Mouse (Mus musculus): ENCODE measurements around the gene Creg1. TPM values are rescaled to one million over a fixed set of nuclear protein-coding genes. Genes with fewer than 3 reads are reported as not detected.

Gene Creg1
- total RNA-seq, 2 experiments from 2014 or later = 27.1 to 28.5 TPM

DNA sequence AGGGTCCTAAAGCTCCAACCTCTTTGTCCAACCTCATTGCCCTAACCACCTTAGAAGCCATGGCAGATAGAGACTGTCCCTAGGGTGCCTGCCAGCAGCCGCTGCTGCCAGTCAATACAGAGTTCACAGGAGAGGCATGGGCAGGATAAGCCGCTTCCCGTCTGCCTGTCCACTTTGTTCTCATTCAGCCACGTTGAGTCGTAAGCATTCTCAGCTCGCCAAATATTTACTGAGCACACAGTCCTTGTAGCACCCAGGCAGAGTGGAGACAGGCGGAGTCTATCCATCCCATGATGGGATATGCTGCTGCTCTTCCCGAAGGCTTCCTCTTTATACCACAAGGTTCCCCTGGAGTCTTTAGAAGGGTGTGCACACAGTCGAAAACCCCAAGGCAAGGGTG, 53.7 kb downstream of the Creg1 start:
- intact Hi-C loops (cut with DNase I) = no loop called here
- DNase-seq (ENCODE audit: low spot score in 2 of 2) = no peak

DNA sequence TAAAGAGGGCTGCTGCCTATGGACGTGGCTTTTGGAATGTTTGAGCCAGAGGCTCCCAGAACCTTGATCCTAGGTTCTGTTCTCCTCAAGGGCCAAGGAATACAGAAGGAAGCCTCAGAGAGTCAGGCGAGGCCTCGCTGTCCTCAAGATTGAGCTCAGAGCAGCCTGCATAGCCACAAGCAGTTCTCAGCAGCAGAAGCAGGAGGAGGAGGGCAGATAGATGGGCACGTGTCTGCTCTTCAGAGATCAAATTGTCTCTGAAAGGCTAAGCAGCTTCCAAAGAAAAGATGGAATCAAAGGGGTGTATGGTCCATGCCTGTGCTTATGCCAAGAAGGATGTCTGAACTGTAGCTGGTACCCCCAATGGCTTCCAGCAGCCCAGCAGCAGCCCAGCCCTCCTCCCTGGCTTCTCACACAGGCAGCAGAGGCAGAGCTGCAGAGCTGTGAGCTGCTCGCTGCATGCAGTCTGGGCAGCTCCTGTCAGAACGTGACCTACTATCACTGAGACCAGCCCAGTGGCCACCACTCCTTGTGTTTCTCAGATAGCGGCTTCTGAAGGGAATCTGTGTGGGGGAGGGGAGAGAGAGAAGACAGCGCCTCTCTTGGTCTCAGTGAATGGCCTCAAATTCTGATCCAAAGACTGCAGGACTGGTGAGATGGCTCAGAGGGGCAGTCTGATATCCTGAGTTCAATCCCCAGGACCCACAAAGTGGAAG, 54.8 kb downstream of the Creg1 start:
- intact Hi-C loops (cut with DNase I) = no loop called here
- no peak for DNase-seq (ENCODE audit: low spot score in 2 of 2)

- DNase-seq (ENCODE audit: low spot score in 2 of 2) = no peak
- intact Hi-C loops (cut with DNase I) = no loop called here
Observed at GRCm38 (mm10) chr1:165819147-165819546, 55.6 kb downstream of the Creg1 start.

DNA sequence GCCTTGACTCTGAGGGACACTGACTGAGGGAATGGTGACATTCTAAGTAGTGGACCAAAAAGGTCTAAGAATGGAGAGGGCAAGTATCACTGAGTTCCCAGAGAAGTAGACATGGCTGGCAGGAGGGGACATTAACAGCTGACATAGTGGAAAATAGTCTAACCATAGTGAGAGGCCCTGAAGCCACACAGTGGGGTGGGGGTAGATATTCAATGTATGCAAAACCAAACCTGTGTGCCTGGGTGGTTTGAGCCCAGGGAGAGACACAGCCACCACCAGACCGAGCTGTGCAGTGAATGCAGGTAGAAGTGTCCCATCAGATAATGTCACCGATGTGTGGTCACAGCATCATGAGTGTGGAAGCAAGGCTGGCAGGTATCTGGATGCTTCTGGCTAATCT, 58.5 kb downstream of the Creg1 start:
- no peak for DNase-seq (ENCODE audit: low spot score in 2 of 2)
- intact Hi-C loops (cut with DNase I) = no loop called here

Other genes with a start within 250 kb of the Creg1 start
- gene Mpzl1, start 129.2 kb upstream of the Creg1 start, total RNA-seq (2021) = 10 to 100 TPM; 34.2 to 36.6 TPM
- gene Rcsd1, start 54.0 kb upstream of the Creg1 start, total RNA-seq (2021) = 1 to 10 TPM; 4.9 to 6.0 TPM
- not detected for gene Cd247, start 24.9 kb downstream of the Creg1 start, total RNA-seq (2021)
- 10 to 100 TPM; 14.3 to 21.5 TPM for gene Pou2f1, start 238.9 kb downstream of the Creg1 start, total RNA-seq (2021)

Measured in left cerebral cortex, postnatal 25 days (tissue).